Mouse (Mus musculus) large intestine, adult 2 months (tissue): ENCODE data around the gene Gpr155. TPM values are rescaled to one million over a fixed set of nuclear protein-coding genes. Genes with fewer than 3 reads are reported as not detected.
A peak's percentile ranks its signal among the peaks of the same experiment; 100 is the strongest.

ENCODE experiments used
- DNase-seq: peaks from one replicate; pipeline ENCODE4 v3.0.0-alpha.2; 2012; ENCODE audit warnings: low read depth, low spot score
- WGBS: fragments of 180-500 bp; shearing (Covaris S2); methylation state at CpG from one replicate; pipeline ENCODE4 v1.1.7; 2018; 5-methylcytosine and 5-hydroxymethylcytosine counted together
- polyA plus RNA-seq: library from polyadenylated mRNA; depleted of rRNA; stranded (reverse); fragments of >200 nt; gene quantifications from 2 replicates; pipeline ENCODE4 v1.2.3, GENCODE M21; 2012; rRNA removed

The Gpr155 gene
- polyA plus RNA-seq, result 3.1 and 10.6 TPM in 2 replicates

- peak; percentile 96 for DNase-seq
- WGBS, result under 1% methylated on average over 44 of the region's 44 CpGs
Measured at GRCm38 (mm10) chr2:73386356-73387046, at the start of gene Gpr155. Gene Gpr155 (minus strand): TSS chr2:73386572.

- WGBS, result 83% methylated on average over 2 of the region's 2 CpGs
Measured at GRCm38 (mm10) chr2:73435847-73436246, 49.5 kb upstream of the Gpr155 start.

GRCm38 (mm10) chr2:73431959-73432396 is 45.6 kb upstream of the Gpr155 start:
- DNase-seq, result no peak
- 66% methylated on average over 14 of the region's 14 CpGs for whole genome bisulfite sequencing

More at GRCm38 (mm10) chr2:73435847-73436246, 49.5 kb upstream of the Gpr155 start:
- DNase-seq, result no peak

- 61% methylated on average over 21 of the region's 21 CpGs for WGBS
- DNase-seq, result no peak
Measured at GRCm38 (mm10) chr2:73428803-73429468, 42.6 kb upstream of the Gpr155 start.

- WGBS, result 19% methylated on average over 1 of the region's 1 CpGs
- DNase-seq, result no peak
Measured at GRCm38 (mm10) chr2:73427293-73427692, 40.9 kb upstream of the Gpr155 start.

GRCm38 (mm10) chr2:73425822-73426221 is 39.5 kb upstream of the Gpr155 start:
- no peak for DNase-seq
- WGBS, result 45% methylated on average over 14 of the region's 14 CpGs

- DNase-seq, result no peak
- 82% methylated on average over 7 of the region's 7 CpGs for WGBS
Measured at GRCm38 (mm10) chr2:73419730-73420129, 33.4 kb upstream of the Gpr155 start.

GRCm38 (mm10) chr2:73419285-73419684 is 32.9 kb upstream of the Gpr155 start:
- 38% methylated on average over 4 of the region's 4 CpGs for WGBS
- DNase-seq, result no peak

GRCm38 (mm10) chr2:73415892-73416291 is 29.5 kb upstream of the Gpr155 start:
- no peak for DNase-seq
- 20% methylated on average over 5 of the region's 5 CpGs for WGBS

- 93% methylated on average over 8 of the region's 8 CpGs for WGBS
- no peak for DNase-seq
Measured at GRCm38 (mm10) chr2:73410076-73410475, 23.7 kb upstream of the Gpr155 start.

GRCm38 (mm10) chr2:73407662-73408061 is 21.3 kb upstream of the Gpr155 start:
- no peak for DNase-seq
- 66% methylated on average over 4 of the region's 4 CpGs for WGBS

- 77% methylated on average over 9 of the region's 9 CpGs for WGBS
- no peak for DNase-seq
Measured at GRCm38 (mm10) chr2:73406336-73406915, 20.1 kb upstream of the Gpr155 start.

GRCm38 (mm10) chr2:73404980-73405379 is 18.6 kb upstream of the Gpr155 start:
- 91% methylated on average over 7 of the region's 7 CpGs for WGBS
- DNase-seq, result no peak

GRCm38 (mm10) chr2:73404442-73404841 is 18.1 kb upstream of the Gpr155 start:
- 90% methylated on average over 9 of the region's 9 CpGs for WGBS

GRCm38 (mm10) chr2:73403385-73404013 is 17.1 kb upstream of the Gpr155 start:
- no peak for DNase-seq
- WGBS, result 71% methylated on average over 15 of the region's 15 CpGs

More at GRCm38 (mm10) chr2:73404442-73404841, 18.1 kb upstream of the Gpr155 start:
- DNase-seq, result no peak

- 41% methylated on average over 1 of the region's 1 CpGs for WGBS
- no peak for DNase-seq
Measured at GRCm38 (mm10) chr2:73401689-73402088, 15.3 kb upstream of the Gpr155 start.

- 95% methylated on average over 2 of the region's 2 CpGs for WGBS
- no peak for DNase-seq
Measured at GRCm38 (mm10) chr2:73397476-73397875, 11.1 kb upstream of the Gpr155 start.

- 33% methylated on average over 3 of the region's 3 CpGs for WGBS
- DNase-seq, result no peak
Measured at GRCm38 (mm10) chr2:73396828-73397325, 10.5 kb upstream of the Gpr155 start.

- no peak for DNase-seq
- WGBS, result 74% methylated on average over 8 of the region's 8 CpGs
Measured at GRCm38 (mm10) chr2:73395516-73395915, 9.1 kb upstream of the Gpr155 start.

- WGBS, result 83% methylated on average over 3 of the region's 3 CpGs
- DNase-seq, result no peak
Measured at GRCm38 (mm10) chr2:73394476-73394875, 8.1 kb upstream of the Gpr155 start.
